Mouse (Mus musculus): Measurements from ENCODE around the gene Sh3bgr.

The Sh3bgr gene

DNA sequence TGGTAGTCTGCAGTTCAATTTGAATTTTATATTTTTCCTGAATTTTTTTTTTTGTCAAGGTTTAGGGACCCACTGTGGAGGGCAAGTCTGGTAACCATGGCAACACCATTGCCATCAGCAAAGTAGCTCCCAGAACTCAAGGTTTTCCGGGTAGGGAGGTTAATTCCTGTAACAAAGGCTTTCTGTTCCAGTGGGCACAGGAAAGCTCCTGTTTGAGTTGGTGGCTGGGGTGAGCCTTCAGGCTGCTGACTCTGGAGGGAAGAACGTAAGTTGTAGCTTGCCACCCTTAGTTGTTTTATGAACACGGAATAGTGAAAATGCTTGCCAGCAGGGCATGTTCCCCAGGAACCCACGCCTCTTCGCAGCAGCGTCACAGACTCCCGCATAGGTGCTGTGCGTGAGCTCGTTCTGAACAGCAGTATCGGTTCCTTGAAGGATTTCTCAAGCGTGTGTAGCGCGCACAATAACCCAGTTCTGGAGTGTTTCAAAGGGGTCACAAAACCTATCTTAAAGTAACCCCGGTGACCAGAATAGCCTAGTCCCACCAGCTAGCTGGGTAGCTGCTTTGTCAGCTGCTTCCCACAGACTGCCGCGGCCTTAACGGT lies 35.2 kb downstream of the Sh3bgr start, which contains the start of gene B3galt5:
B3galt5 (plus strand) TSS at position 436 of the 605 bp plus-strand sequence.
- no peak for TF ChIP-seq GATA4 (IDR thresholded peaks at IDR 0.05; ENCODE audit: insufficient replicate concordance, low read length)

DNA sequence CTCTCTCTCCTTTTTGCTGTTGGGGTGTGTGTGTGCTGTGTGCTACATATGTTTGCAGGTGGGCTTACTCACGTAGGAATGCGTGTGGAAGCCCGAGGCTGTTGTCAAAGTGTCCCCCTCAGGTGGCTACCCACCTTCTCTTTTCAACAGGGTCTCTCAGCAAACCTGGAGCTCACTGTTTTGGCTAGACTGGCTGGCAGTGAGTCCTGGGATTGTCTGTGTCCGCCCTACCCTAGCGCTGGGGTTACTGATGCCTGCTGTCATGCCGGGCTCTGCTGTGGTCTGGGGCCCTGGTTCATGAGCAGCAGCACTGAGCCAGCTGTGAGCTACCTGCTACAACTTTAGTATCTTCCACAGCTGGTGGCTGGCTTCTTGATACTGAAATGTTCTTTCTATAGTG lies 44.2 kb downstream of the Sh3bgr start:
- no peak for TF ChIP-seq GATA4 (IDR thresholded peaks at IDR 0.05; ENCODE audit: insufficient replicate concordance, low read length)

DNA sequence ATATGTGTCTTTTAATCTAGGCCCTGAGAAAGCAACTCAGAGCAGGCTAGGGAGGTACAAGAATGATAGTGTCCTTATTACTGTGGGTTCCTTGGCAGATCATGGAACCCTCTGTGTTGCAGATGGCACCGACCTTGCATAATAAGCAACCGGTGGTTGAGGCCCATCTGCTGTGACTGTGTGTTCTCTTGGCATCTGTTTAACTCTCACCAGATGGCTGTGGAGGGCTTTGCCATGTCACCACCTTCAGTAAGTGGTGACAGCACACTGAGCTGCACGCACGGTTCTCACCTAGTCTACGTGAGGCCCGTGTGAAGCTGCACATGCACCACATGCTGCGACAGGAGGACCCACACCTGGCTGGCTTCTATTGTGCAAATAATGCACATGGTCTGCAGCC lies 49.4 kb downstream of the Sh3bgr start:
- no peak for TF ChIP-seq GATA4 (IDR thresholded peaks at IDR 0.05; ENCODE audit: insufficient replicate concordance, low read length)

DNA sequence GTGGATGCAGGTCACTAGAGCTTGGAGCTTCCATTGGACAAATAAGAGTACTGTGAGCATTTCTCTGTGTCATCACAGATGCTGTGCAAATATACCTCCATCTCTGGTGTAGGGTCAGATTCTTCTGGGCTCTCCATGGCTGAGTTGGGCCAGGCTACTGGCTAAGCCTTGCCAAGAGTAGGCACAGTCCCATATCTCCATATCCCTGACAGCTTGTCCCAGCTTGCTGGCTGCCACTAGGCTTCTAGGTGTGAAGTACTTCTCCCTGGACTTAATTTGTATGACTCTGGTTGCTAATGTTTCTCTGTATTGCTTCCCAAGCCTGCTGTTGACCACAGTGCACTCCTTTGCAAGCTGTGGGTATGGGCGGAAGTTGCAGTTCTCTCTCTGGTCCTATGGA lies 51.9 kb downstream of the Sh3bgr start:
- no peak for TF ChIP-seq GATA4 (IDR thresholded peaks at IDR 0.05; ENCODE audit: insufficient replicate concordance, low read length)

DNA sequence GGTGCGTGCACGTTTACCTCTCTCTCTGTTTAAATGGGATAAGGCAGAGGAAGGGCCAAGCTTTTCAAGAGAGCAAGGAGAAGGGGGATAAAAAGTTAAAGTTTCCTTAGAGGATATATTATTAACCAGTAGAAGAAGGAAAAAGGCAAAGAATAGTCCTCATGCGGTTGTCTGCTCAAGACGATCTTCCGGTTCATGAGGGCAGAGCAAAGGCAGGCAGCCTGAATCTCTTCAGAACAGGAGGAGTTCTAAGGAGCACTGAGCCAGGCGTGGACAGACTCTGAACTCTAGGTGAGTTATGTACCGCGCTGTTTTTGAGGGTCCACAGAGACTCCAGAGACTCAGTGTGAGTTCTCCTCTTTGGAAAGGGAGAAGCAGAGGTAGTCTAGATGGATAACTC lies 58.2 kb downstream of the Sh3bgr start:
- no peak for TF ChIP-seq GATA4 (IDR thresholded peaks at IDR 0.05; ENCODE audit: insufficient replicate concordance, low read length)

DNA sequence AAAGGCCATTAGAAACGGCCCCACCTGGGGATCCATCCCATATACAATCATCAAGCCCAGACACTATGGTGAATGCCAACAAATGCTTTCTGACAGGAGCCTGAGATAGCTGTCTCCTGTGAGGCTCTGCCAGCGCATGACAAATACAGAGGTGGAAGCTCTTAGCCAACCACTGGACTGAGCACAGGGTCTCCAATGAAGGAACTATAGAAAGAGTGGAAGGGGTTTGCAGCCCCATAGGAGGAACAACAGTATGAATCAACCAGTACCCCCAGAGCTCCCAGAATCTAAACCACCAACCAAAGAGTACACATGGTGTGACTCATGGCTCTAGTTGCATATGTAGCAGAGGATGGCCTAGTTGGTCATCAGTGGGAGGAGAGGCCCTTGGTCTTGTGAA lies 71.5 kb downstream of the Sh3bgr start:
- TF ChIP-seq GATA4 (IDR thresholded peaks at IDR 0.05; ENCODE audit: insufficient replicate concordance, low read length) = no peak

DNA sequence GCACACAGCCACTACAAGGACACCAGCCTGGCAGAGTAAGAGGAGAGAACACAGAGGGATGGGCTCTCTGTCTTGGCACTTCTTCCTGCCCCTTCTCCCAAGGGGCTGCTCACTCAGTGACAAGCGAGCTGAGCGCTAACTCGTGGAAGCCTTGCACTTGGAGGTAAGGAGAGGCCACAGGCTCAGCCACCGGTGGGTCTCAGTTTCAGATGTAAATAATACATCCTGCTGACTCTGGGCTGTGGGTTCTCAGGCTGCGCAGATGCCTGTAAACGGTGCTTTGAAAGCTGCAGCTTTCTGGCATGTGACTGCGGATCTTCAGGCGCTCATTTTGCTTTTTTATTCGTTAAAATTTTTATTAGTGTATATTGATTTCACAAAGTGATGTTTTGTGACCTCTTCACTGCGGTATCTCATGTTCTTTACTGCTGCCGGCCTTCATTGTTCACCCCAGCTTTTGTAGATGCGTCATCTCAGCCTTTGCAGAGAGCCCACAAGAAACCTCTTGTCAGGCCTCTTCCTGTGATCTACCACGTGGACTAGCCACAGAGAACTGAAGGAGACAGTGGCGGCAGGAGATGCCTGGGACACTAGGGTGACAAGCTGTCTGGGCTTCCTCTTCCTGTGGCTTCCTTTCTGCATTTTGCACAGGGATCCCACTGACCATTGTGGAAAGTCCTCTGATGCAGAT lies 72.8 kb downstream of the Sh3bgr start:
- TF ChIP-seq GATA4 (IDR thresholded peaks at IDR 0.05; ENCODE audit: insufficient replicate concordance, low read length) = no peak

DNA sequence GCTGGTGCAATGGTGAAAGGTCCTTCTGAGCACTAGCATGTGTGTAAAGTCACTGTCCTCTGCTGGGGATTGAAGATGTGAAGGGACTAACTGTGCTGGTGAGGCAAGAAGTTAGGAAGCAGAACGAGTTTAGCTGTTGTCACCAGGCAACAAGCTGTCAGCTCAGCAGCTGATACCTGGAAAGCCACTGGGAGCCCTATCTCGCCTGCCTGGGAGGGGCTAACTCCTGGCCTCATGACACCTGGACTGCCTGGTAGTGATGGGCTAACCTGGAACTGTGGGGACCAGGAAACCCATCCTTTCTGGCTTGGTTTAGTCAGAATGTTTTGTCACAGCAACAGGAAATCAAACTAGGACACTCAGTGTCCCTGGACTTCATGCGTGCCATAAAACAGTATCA lies 76.3 kb downstream of the Sh3bgr start:
- TF ChIP-seq GATA4 (IDR thresholded peaks at IDR 0.05; ENCODE audit: insufficient replicate concordance, low read length) = no peak

All from liver, adult (tissue).